Mouse (Mus musculus) embryonic facial prominence, embryonic 11.5 days (tissue): ENCODE measurements around the gene Cnmd. TPM values are rescaled to one million over a fixed set of nuclear protein-coding genes. Genes with fewer than 3 reads are reported as not detected.

Experiments used
- ATAC-seq: fragments of 200-750 bp; cut with Nextera tagmentation; replicated peaks from 2 replicates; pipeline ENCODE4 v1.8.0; 2017; ENCODE audit warnings: low read depth; ENCODE audit not compliant: insufficient number of reproducible peaks, low FRiP score, low TSS enrichment
- DNase-seq: peaks from one replicate; pipeline ENCODE4 v3.0.0-alpha.2; 2015; ENCODE audit warnings: low spot score
- H3K27ac ChIP-seq: fragments of 300-500 bp; sonication (generic); replicated peaks from 2 replicates; pipeline ENCODE4 v1.5.1; 2014; ENCODE audit warnings: mild to moderate bottlenecking, low read depth, low read length, control low read depth
- H3K27me3 ChIP-seq: fragments of 300-500 bp; sonication (generic); 2 replicates; pipeline ENCODE4 v1.6.1; 2014; ENCODE audit warnings: mild to moderate bottlenecking, low read length, moderate library complexity, mixed read lengths; ENCODE audit not compliant: control insufficient read depth, insufficient read depth
- H3K36me3 ChIP-seq: fragments of 300-500 bp; sonication (generic); replicated peaks from 2 replicates; pipeline ENCODE4 v1.6.1; 2014; ENCODE audit warnings: low read depth, mild to moderate bottlenecking, low read length, moderate library complexity, mixed read lengths; ENCODE audit not compliant: control insufficient read depth, insufficient read depth
- H3K4me1 ChIP-seq: fragments of 300-500 bp; sonication (generic); 2 replicates; pipeline ENCODE4 v1.6.1; 2014; ENCODE audit warnings: low read length, mixed read lengths; ENCODE audit not compliant: control insufficient read depth, insufficient read depth
- H3K4me2 ChIP-seq: fragments of 300-500 bp; sonication (generic); 2 replicates; pipeline ENCODE4 v1.6.1; 2014; ENCODE audit warnings: low read depth, mild to moderate bottlenecking, control low read depth, low read length, moderate library complexity
- H3K4me3 ChIP-seq: fragments of 300-500 bp; sonication (generic); 2 replicates; pipeline ENCODE4 v1.5.1; 2014; ENCODE audit warnings: low read depth, low read length, control low read depth
- H3K9ac ChIP-seq: fragments of 300-500 bp; sonication (generic); replicated peaks from 2 replicates; pipeline ENCODE4 v1.6.1; 2014; ENCODE audit warnings: mild to moderate bottlenecking, control low read depth, low read length
- H3K9me3 ChIP-seq: fragments of 300-500 bp; sonication (generic); replicated peaks from 2 replicates; pipeline ENCODE4 v1.6.1; 2016; ENCODE audit warnings: mild to moderate bottlenecking, low read length, inconsistent platforms, mixed read lengths; ENCODE audit not compliant: control insufficient read depth
- WGBS: fragments of 180-500 bp; shearing (Covaris S2); extraction: QIAGEN DNeasy Blood & Tissue Kit; methylation state at CpG from one replicate; pipeline ENCODE4 v1.1.7; 2014; 5-methylcytosine and 5-hydroxymethylcytosine counted together
- polyA plus RNA-seq: library from polyadenylated mRNA; unstranded; fragments of >200 nt; fragmentation: Nextera tagmentation; extraction: Ambion mirVana; gene quantifications from 2 replicates; pipeline ENCODE4 v1.2.1, GENCODE M21; 2014

Gene Cnmd
- polyA plus RNA-seq, 1 experiment from 2014 or later: 9.4 TPM

DNA sequence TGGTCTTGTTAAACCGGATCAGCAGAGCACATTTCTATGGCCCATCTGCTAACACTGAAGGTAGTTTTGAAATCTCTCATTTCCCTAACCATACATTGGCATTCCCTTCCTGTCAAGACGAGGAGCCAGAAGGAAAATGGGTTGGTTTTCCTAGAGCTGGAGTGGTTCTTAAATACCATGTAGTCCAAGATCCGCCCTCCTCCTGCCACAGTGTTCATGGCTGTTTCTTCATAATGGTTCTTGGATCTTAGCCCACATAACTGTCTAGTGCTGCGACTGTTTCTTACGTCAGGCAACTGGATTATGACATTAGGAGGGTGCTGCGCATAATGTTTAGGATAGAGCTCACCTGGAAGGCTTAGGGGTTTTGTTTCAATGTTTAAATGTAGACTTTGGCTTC, 29.6 kb downstream of the Cnmd start:
- Histone ChIP-seq H3K9ac (no peak overlapping the region), H3K4me3 (no peak overlapping the region), H3K4me1 (no peaks in the 10 kb centered on the region), H3K4me2 (no peak overlapping the region), H3K9me3 (no peaks in the 10 kb centered on the region), H3K27me3 (no peaks in the 10 kb centered on the region), H3K36me3 (no peaks in the 10 kb centered on the region), H3K27ac (no peak overlapping the region)
- 95% methylated on average over 6 of the region's 6 CpGs for WGBS
- ATAC-seq (no peak), DNase-seq (no peak)

DNA sequence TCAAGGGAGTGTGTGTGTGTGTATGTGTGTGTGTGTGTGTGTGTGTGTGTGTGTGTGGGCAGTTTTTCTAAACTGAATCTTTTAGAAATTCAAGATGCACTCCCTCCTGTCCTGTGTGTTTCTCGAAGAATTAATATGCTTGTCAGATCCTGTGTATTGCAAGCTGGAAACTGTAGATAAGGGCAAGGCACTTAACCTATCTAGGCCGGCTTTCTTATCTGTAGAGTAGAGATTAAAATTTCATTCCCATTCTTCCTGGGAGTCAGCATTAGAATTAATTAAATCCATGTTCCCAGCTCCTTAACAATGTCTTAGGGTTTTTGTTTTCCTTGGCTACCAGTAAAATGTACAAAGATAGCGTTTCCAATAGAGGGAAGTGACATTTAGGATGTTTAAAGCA, 40.8 kb downstream of the Cnmd start:
- Histone ChIP-seq H3K9ac (no peak overlapping the region), H3K4me3 (no peak overlapping the region), H3K4me1 (no peaks in the 10 kb centered on the region), H3K36me3 (peaks cover 9% of the 10 kb centered on the region), H3K27me3 (no peaks in the 10 kb centered on the region), H3K4me2 (no peak overlapping the region), H3K9me3 (no peaks in the 10 kb centered on the region), H3K27ac (no peak overlapping the region)
- DNase-seq (no peak), ATAC-seq (no peak)
- WGBS: 86% methylated on average over 3 of the region's 3 CpGs

DNA sequence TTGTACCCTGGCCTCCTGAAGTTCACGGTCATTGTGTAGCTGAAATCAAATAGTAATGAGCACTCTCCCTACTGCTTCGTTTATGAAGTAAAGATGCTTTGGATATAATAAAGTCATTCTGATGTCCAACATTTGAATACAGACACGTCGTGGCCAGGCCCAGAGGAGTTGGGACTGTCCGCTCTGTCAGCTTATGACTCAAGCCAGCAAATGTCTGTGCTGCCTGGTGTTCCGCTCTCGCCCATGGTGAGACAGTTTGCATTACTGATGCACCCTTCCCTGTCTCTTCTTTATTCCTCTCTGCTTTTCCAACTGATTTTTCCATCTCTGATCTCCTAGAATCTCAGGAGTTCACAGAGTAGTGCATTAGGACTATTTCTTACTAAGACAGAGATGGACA, 42.2 kb downstream of the Cnmd start:
- Histone ChIP-seq H3K9ac (no peak overlapping the region), H3K4me2 (no peak overlapping the region), H3K4me1 (no peaks in the 10 kb centered on the region), H3K27me3 (no peaks in the 10 kb centered on the region), H3K9me3 (no peaks in the 10 kb centered on the region), H3K4me3 (no peak overlapping the region), H3K27ac (no peak overlapping the region), H3K36me3 (peaks cover 6% of the 10 kb centered on the region)
- 93% methylated on average over 7 of the region's 7 CpGs for WGBS
- DNase-seq: no peak
- no peak for ATAC-seq

DNA sequence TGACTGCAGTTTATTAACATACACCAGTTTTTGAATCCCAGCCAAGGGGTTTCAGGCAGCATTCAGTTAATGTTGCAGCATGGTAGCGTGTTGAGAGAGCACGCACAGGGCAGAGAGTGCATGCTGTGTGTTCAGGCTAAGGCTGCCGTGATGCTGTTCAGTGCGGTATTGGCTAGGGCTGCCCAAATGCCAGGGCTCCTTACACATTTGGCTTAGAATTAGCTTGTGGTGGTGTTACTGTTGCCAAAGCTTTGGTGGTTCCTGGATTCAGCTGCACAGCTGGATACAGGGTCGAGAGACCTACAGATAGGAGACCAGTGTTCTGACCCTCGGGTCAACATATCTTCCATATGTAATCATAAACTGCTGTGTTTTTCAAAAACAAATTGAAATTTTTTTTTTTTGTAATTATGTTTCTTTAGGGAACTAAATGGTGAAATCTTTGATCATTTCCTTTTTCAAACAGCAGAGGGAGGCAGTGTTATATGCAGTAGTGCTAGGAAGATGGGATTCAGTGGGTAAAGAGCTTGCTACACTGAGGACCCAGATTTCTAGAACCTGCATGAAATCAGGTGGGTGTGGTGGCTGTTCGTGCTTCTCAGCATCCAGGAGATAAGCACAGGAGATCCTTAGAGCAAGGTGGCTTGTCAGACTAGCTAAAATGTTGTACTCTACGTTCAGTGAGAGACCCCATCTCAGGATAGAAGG, 44.7 kb downstream of the Cnmd start:
- DNase-seq: peak; percentile 42
- 85% methylated on average over 8 of the region's 8 CpGs for WGBS
- no peaks in the 10 kb centered on the region for H3K27me3 ChIP-seq
- H3K36me3 ChIP-seq: peaks cover 3% of the 10 kb centered on the region
- H3K9me3 ChIP-seq: no peaks in the 10 kb centered on the region
- no peak overlapping the region for H3K4me3 ChIP-seq
- H3K27ac ChIP-seq: no peak overlapping the region
- no peak overlapping the region for H3K4me2 ChIP-seq
- no peaks in the 10 kb centered on the region for H3K4me1 ChIP-seq
- H3K9ac ChIP-seq: no peak overlapping the region
- no peak for ATAC-seq

DNA sequence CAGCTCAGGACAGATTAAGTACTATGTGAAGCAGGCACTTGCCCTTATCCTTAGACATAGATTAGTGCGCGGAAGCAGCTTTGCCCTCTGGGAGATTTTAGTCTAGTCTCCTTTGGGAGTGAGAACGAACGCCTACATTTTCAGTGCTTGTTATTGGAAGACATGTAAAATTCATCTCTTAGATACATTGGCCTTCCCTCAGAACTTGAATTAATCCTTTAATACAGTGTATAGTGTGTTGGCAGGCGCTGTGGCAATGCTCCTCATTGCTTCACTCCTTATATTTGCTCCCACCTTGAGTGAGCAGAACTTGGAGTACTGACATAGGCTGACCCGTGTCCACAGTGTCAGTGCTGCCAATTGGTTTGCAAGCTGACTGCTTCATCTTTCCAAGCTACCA, 53.7 kb downstream of the Cnmd start:
- 95% methylated on average over 6 of the region's 6 CpGs for WGBS

DNA sequence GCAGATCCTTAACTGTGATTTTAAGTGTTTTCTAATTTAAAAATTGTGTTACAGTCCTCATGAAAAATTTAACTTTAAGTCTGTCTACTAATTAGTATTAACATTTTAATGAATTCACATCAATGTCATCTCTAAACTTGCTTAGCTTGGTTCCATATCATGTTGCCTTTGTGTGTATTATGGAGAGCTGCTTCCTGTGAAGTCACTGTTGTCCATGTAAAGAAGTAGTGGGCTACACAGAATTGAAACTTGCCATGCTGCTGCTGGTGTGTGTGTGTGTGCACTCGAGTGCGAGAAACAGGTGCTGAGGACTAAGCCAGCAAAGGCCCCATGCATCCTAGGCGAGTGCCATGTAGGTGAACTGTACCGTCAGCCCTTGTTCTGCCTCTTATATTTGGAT, 54.6 kb downstream of the Cnmd start:
- no peak overlapping the region for H3K9ac ChIP-seq
- H3K27ac ChIP-seq: no peak overlapping the region
- no peaks in the 10 kb centered on the region for H3K4me1 ChIP-seq
- H3K9me3 ChIP-seq: no peaks in the 10 kb centered on the region
- no peak for DNase-seq
- H3K27me3 ChIP-seq: no peaks in the 10 kb centered on the region
- 90% methylated on average over 4 of the region's 4 CpGs for WGBS
- no peak for ATAC-seq
- H3K4me3 ChIP-seq: no peak overlapping the region
- no peaks in the 10 kb centered on the region; the same call in none of the 2 replicates for H3K36me3 ChIP-seq
- no peak overlapping the region for H3K4me2 ChIP-seq

More for the DNA sequence above, 53.7 kb downstream of the Cnmd start:
- no peaks in the 10 kb centered on the region for H3K9me3 ChIP-seq
- no peak for ATAC-seq
- no peak overlapping the region for H3K4me2 ChIP-seq
- H3K27me3 ChIP-seq: no peaks in the 10 kb centered on the region
- H3K4me1 ChIP-seq: no peaks in the 10 kb centered on the region
- no peak overlapping the region for H3K27ac ChIP-seq
- no peak overlapping the region for H3K9ac ChIP-seq
- DNase-seq: no peak
- no peaks in the 10 kb centered on the region; the same call in none of the 2 replicates for H3K36me3 ChIP-seq
- H3K4me3 ChIP-seq: no peak overlapping the region

DNA sequence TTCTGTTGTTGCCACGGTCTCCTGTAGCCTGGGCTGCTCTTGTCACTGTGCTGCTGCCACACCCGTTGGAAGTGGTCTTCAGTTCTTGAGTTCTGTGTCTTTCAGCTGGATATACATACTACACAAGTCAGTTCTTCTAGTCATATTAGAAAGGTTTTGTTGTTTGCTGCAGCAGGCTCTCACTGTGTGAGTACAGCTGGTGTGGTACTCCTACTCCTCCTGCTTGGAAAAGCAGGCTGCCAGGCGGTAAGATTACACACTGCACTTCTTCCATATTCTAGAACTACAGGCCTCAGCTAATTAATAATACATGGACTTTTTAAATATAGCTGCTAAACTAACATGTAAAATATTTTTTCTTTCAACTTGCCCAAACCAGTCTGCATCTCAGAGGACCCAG, 55.1 kb downstream of the Cnmd start:
- no peaks in the 10 kb centered on the region for H3K9me3 ChIP-seq
- H3K9ac ChIP-seq: no peak overlapping the region
- H3K36me3 ChIP-seq: no peaks in the 10 kb centered on the region; the same call in none of the 2 replicates
- no peak overlapping the region for H3K27ac ChIP-seq
- no peaks in the 10 kb centered on the region for H3K27me3 ChIP-seq
- no peak for DNase-seq
- H3K4me3 ChIP-seq: no peak overlapping the region
- no peak overlapping the region for H3K4me2 ChIP-seq
- ATAC-seq: no peak
- H3K4me1 ChIP-seq: no peaks in the 10 kb centered on the region
- WGBS: 92% methylated on average over 3 of the region's 3 CpGs

DNA sequence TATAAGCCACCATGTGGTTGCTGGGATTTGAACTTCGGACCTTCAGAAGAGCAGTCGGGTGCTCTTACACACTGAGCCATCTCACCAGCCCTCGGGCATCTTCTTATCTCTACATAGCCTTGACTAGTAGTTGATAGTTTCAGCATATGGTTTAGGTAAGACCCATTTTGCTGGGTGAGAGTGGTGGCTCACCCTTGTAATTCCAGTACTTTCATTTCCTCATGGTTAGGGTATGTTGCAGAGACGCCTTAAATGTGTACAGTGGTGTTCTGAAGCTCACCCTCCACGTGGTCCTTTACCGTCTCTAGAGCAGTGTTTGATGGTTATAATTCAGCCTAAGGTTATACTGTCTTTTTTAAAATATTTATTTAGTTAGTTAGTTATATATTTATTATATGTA, 55.6 kb downstream of the Cnmd start:
- H3K4me3 ChIP-seq: no peak overlapping the region
- no peaks in the 10 kb centered on the region; the same call in none of the 2 replicates for H3K36me3 ChIP-seq
- no peak overlapping the region for H3K4me2 ChIP-seq
- no peak overlapping the region for H3K27ac ChIP-seq
- H3K9me3 ChIP-seq: no peaks in the 10 kb centered on the region
- ATAC-seq: no peak
- H3K27me3 ChIP-seq: no peaks in the 10 kb centered on the region
- H3K9ac ChIP-seq: no peak overlapping the region
- H3K4me1 ChIP-seq: no peaks in the 10 kb centered on the region
- DNase-seq: no peak
- WGBS: 94% methylated on average over 6 of the region's 6 CpGs
